Mouse (Mus musculus) spleen, adult 2 months (tissue): ENCODE data around the gene Ddost. TPM values are rescaled to one million over a fixed set of nuclear protein-coding genes. Genes with fewer than 3 reads are reported as not detected.
"Not testable (repeated sequence)": the region's sequence is repeated elsewhere in the genome, so short reads cannot be mapped to it uniquely, and the experiment has no call there.

Source experiments
- DNase-seq, 2 experiments: peaks; one replicate each; pipeline versions ENCODE4 v3.0.0 to v3.0.0-alpha.2; 2012 to 2021; ENCODE audit warnings: low spot score in 2 of 2, low read depth in 1 of 2
- H3K27ac ChIP-seq: fragments of 200-500 bp; 2 replicates; pipeline ENCODE4 v1.5.1; 2012; ENCODE audit warnings: low read length, inconsistent platforms; ENCODE audit not compliant: insufficient read depth
- H3K27me3 ChIP-seq: fragments of 200-500 bp; 2 replicates; pipeline ENCODE4 v1.6.1; 2012; ENCODE audit warnings: mild to moderate bottlenecking, moderate library complexity, low read length, inconsistent platforms; ENCODE audit not compliant: control insufficient read depth, insufficient read depth
- H3K36me3 ChIP-seq: fragments of 200-500 bp; 2 replicates; pipeline ENCODE4 v1.6.1; 2012; ENCODE audit warnings: mild to moderate bottlenecking, low read length, inconsistent platforms; ENCODE audit not compliant: control insufficient read depth, insufficient read depth
- H3K4me1 ChIP-seq: fragments of 200-500 bp; 2 replicates; pipeline ENCODE4 v1.6.1; 2011; ENCODE audit warnings: inconsistent platforms; ENCODE audit not compliant: control insufficient read depth, insufficient read depth, insufficient read length
- H3K4me3 ChIP-seq: fragments of 200-500 bp; 2 replicates; pipeline ENCODE4 v1.5.1; 2011; ENCODE audit warnings: mild to moderate bottlenecking, inconsistent platforms; ENCODE audit not compliant: insufficient read depth, insufficient read length; ENCODE audit errors: extremely low read depth
- CTCF ChIP-seq: fragments of 200-500 bp; IDR thresholded peaks from 2 replicates; pipeline ENCODE4 v1.5.1; 2011; ENCODE audit warnings: mild to moderate bottlenecking, inconsistent platforms; ENCODE audit not compliant: insufficient read depth, insufficient read length, insufficient replicate concordance; ENCODE audit errors: extremely low read depth
- POLR2A ChIP-seq: fragments of 200-500 bp; IDR thresholded peaks from 2 replicates; pipeline ENCODE4 v1.6.1; 2011; ENCODE audit warnings: low read depth, low read length, inconsistent platforms
- WGBS: fragments of 180-500 bp; shearing (Covaris S2); methylation state at CpG from one replicate; pipeline ENCODE4 v1.1.7; 2018; 5-methylcytosine and 5-hydroxymethylcytosine counted together
- polyA plus RNA-seq: library from polyadenylated mRNA; depleted of rRNA; stranded (reverse); fragments of >200 nt; gene quantifications from 2 replicates; pipeline ENCODE4 v1.2.3, GENCODE M21; 2012

Gene Ddost
- polyA plus RNA-seq, 1 experiment: 106 TPM

DNA sequence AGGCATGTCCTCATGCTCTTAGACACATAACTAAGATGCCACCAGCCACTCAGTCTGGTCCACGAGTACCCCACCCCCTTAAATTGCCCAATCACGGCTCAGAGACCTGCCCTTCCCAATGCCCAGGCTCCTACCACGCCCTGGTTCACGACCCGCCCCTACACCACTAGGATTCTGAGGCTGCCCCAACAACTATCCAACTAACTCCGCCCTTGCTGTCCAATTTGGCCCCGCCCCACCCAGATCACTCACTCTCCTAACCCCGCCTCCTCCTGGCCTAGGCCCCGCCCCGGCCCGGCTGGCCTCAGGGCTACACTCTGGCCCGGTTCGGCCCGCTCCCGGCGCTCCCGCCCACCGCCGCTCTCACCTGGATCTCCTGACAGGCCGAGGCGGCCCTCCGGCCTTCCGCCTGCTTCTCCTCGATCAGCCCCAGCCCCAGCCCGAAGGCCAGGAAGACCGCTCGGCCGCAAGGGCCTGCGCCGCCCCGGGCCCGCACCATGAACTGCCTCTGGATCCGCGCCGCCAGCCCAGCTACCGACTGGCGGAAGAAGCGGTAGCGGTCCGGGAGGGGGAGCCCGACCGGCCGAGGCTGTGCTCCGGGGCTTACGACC lies 21.0 kb downstream of the Ddost start:
- peaks cover 5% of the 10 kb centered on the region; the same call in 1 of the 2 replicates for H3K4me1 ChIP-seq
- WGBS: 1% methylated on average over 45 of the region's 45 CpGs
- H3K27me3 ChIP-seq: no peaks in the 10 kb centered on the region
- TF ChIP-seq CTCF: no peak
- TF ChIP-seq POLR2A: no peak
- no peaks in the 10 kb centered on the region for H3K36me3 ChIP-seq
- peak; percentile 75 to 91 for DNase-seq
- H3K27ac ChIP-seq: peak overlapping the region; percentile 98
- H3K4me3 ChIP-seq: peak overlapping the region; percentile 94

DNA sequence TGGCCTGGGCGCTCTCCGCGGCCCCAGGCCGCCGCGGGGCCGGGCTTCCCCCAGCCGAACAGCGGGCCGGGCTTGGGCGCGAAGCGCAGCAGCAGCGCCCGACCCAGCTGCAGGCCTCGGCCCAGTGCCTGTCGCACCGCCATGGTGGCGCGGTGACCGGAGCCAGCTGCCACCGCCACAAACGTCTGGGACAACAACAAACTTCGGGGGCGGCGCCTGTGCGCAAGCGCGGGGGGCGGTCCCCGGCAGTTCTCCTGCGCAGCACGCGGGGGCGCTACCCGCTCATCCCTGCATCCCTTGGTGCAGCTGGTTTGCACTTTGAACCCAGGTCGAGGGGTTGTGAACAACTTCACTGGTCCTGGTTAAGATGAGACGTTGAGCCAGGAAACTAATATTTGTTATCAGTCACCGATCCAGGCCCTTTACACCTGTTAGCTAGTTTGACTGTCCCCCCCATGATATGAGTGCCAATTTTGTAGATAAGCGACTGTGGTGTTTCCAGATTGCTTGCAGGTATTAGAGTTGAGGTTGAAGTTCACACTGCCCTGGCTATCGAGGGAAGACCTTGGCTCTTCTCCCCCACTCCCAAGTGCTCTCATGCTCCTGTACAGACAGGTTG lies 21.7 kb downstream of the Ddost start, which contains the start of gene Pink1:
Gene Pink1 (minus strand): TSS at position 231 of the 619 bp plus-strand sequence.
- Histone ChIP-seq H3K4me3 (peak within 1 kb of the TSS; percentile 94), H3K27me3 (no peaks in the 10 kb centered on the region), H3K36me3 (no peaks in the 10 kb centered on the region), H3K27ac (peak within 1 kb of the TSS; percentile 98), H3K4me1 (peaks cover 5% of the 10 kb centered on the region; the same call in 1 of the 2 replicates)
- TF ChIP-seq CTCF (peak; percentile 92), POLR2A (peak; percentile 52)
- peak; percentile 66 to 83 for DNase-seq
- 3% methylated on average over 41 of the region's 41 CpGs for WGBS

GRCm38 (mm10) chr4:138327155-138327554 lies 22.6 kb downstream of the Ddost start:
- H3K27me3 ChIP-seq, H3K4me1 ChIP-seq, H3K4me3 ChIP-seq, H3K36me3 ChIP-seq, DNase-seq: not testable (repeated sequence)
- 61% methylated on average over 9 of the region's 12 CpGs for WGBS
- peak overlapping the region; percentile 37; the same call in 1 of the 2 replicates for H3K27ac ChIP-seq

GRCm38 (mm10) chr4:138327891-138328470 lies 23.5 kb downstream of the Ddost start:
- H3K4me3 ChIP-seq: peak overlapping the region; percentile 15; the same call in 1 of the 2 replicates
- WGBS: 58% methylated on average over 7 of the region's 7 CpGs

DNA sequence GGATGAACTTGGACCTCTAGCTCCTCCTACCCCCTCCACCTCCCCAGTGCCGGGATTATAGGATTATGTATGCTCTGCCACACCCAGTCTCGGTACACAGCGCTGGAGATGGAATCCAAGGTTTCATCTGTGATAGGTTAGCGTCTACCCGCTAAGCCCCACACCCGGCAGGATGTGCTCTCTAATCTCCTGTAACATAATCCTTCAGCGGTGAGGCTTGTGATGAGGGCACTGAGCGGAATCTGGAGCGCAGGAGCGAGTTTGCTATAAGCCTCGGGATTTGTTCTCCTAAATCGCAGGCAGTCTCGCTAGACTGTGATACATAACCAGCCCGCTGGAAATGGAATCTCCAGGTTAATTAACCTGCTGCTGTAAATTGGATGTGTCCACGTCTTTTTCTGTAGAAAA lies 25.7 kb downstream of the Ddost start:
- Histone ChIP-seq H3K4me1 (peaks cover 3% of the 10 kb centered on the region; the same call in 1 of the 2 replicates), H3K27me3 (no peaks in the 10 kb centered on the region), H3K4me3 (no peak overlapping the region), H3K27ac (no peak overlapping the region), H3K36me3 (no peaks in the 10 kb centered on the region)
- no peak for DNase-seq
- WGBS: 52% methylated on average over 15 of the region's 15 CpGs
- no peak for TF ChIP-seq CTCF
- TF ChIP-seq POLR2A: no peak

More at GRCm38 (mm10) chr4:138327891-138328470, 23.5 kb downstream of the Ddost start:
- H3K4me1 ChIP-seq: peaks cover 5% of the 10 kb centered on the region; the same call in 1 of the 2 replicates
- TF ChIP-seq CTCF (no peak), POLR2A (no peak)
- DNase-seq: no peak
- H3K36me3 ChIP-seq: no peaks in the 10 kb centered on the region
- no peaks in the 10 kb centered on the region for H3K27me3 ChIP-seq
- H3K27ac ChIP-seq: peak overlapping the region; percentile 75

DNA sequence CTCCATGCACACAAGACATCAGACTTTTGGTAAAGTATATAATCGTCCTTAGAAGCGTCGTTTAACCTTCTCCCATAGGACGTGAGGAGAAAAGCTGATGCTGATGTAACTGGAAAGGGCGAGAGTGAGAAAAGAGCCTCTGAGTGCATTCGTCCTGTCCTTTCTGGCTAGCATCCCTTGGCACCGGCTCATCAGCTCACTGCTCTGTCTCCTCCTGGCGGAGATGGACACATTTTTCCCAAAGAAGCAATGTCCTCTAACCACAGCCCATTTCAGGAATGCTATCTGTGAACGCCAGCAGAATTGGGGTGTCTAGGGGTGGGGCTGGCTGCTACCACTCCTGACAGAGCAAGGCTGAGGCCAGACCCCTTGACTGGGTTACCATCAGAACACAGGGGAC lies 27.1 kb downstream of the Ddost start:
- no peak for DNase-seq
- 82% methylated on average over 9 of the region's 9 CpGs for WGBS
- Histone ChIP-seq H3K4me3 (no peak overlapping the region), H3K27ac (no peak overlapping the region), H3K27me3 (no peaks in the 10 kb centered on the region), H3K36me3 (no peaks in the 10 kb centered on the region), H3K4me1 (no peaks in the 10 kb centered on the region)
- no peak for TF ChIP-seq CTCF
- no peak for TF ChIP-seq POLR2A

DNA sequence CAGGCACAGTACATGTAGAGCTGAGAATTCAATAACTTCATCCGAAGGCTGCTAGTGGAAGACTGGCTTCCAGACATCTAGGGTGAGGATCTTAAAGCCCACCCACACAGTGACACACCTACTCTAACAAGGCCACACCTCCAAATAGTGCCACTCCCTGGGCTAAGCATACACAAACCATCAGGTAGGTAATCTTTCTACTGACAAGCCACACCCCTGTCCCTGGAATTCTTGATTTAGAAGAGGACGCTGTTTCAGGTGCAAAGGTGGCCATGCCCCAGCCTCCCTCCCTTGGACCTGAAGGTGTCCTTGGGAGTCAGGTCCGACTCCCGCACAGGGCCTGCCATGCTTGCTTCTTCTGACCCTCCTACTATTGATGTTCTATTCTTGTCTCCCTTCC lies 28.6 kb downstream of the Ddost start:
- H3K4me1 ChIP-seq: no peaks in the 10 kb centered on the region
- WGBS: 91% methylated on average over 4 of the region's 4 CpGs
- DNase-seq: no peak
- H3K36me3 ChIP-seq: no peaks in the 10 kb centered on the region
- no peak overlapping the region for H3K4me3 ChIP-seq
- H3K27ac ChIP-seq: no peak overlapping the region
- no peak for TF ChIP-seq POLR2A
- no peaks in the 10 kb centered on the region for H3K27me3 ChIP-seq
